Mouse (Mus musculus): ENCODE measurements around the gene 4930544D05Rik.
A peak's percentile ranks its signal among the peaks of the same experiment; 100 is the strongest.
"Not testable (repeated sequence)": the region's sequence is repeated elsewhere in the genome, so short reads cannot be mapped to it uniquely, and the experiment has no call there.

4930544D05Rik gene

GRCm38 (mm10) chr11:70615516-70616093, at the start of gene 4930544D05Rik:
Gene 4930544D05Rik (plus strand): TSS chr11:70615848.
- DNase-seq = no peak

GRCm38 (mm10) chr11:70566586-70566985, 49.1 kb upstream of the 4930544D05Rik start:
- no peak for DNase-seq

GRCm38 (mm10) chr11:70570614-70571013, 45.0 kb upstream of the 4930544D05Rik start:
- DNase-seq = not testable (repeated sequence)

GRCm38 (mm10) chr11:70571641-70572040, 44.0 kb upstream of the 4930544D05Rik start:
- DNase-seq = no peak

- DNase-seq = no peak
Observed at GRCm38 (mm10) chr11:70572348-70572902, 43.2 kb upstream of the 4930544D05Rik start.

- no peak for DNase-seq
Observed at GRCm38 (mm10) chr11:70573872-70574271, 41.8 kb upstream of the 4930544D05Rik start.

- no peak for DNase-seq
Observed at GRCm38 (mm10) chr11:70577201-70577600, 38.4 kb upstream of the 4930544D05Rik start.

GRCm38 (mm10) chr11:70578962-70579361, 36.7 kb upstream of the 4930544D05Rik start:
- DNase-seq = no peak

GRCm38 (mm10) chr11:70579710-70580357, 35.8 kb upstream of the 4930544D05Rik start:
- DNase-seq = no peak

GRCm38 (mm10) chr11:70580358-70580720, 35.3 kb upstream of the 4930544D05Rik start:
- DNase-seq = no peak

GRCm38 (mm10) chr11:70580921-70581320, 34.7 kb upstream of the 4930544D05Rik start:
- DNase-seq = no peak

GRCm38 (mm10) chr11:70582196-70582595, 33.5 kb upstream of the 4930544D05Rik start:
- no peak for DNase-seq

- no peak for DNase-seq
Observed at GRCm38 (mm10) chr11:70583022-70583714, 32.5 kb upstream of the 4930544D05Rik start.

GRCm38 (mm10) chr11:70583775-70584174, 31.9 kb upstream of the 4930544D05Rik start:
- DNase-seq = no peak

GRCm38 (mm10) chr11:70585457-70585856, 30.2 kb upstream of the 4930544D05Rik start:
- peak; percentile 70 to 74 for DNase-seq

- DNase-seq = no peak
Observed at GRCm38 (mm10) chr11:70586261-70586660, 29.4 kb upstream of the 4930544D05Rik start.

GRCm38 (mm10) chr11:70586954-70587353, 28.7 kb upstream of the 4930544D05Rik start:
- DNase-seq = no peak

GRCm38 (mm10) chr11:70591733-70592132, 23.9 kb upstream of the 4930544D05Rik start:
- DNase-seq = no peak

- peak; percentile 39 to 50 for DNase-seq
Observed at GRCm38 (mm10) chr11:70594253-70594989, 21.2 kb upstream of the 4930544D05Rik start.

- DNase-seq = peak in 1 of 2 experiments; percentile 46
Observed at GRCm38 (mm10) chr11:70595638-70596037, 20.0 kb upstream of the 4930544D05Rik start.

GRCm38 (mm10) chr11:70596094-70596493, 19.6 kb upstream of the 4930544D05Rik start:
- DNase-seq = no peak

GRCm38 (mm10) chr11:70597301-70597700, 18.3 kb upstream of the 4930544D05Rik start:
- no peak for DNase-seq

GRCm38 (mm10) chr11:70598451-70598953, 17.1 kb upstream of the 4930544D05Rik start:
- no peak for DNase-seq

All from kidney, adult 8-10 months (tissue).